Mouse (Mus musculus) hindlimb bud, embryonic 11.5 days (tissue): ENCODE results near the gene Gm10024.
"Not testable (repeated sequence)": the region's sequence is repeated elsewhere in the genome, so short reads cannot be mapped to it uniquely, and the experiment has no call there.

ENCODE experiments used
- DNase-seq: peaks from one replicate; pipeline ENCODE4 v3.0.0-alpha.2; 2012; ENCODE audit warnings: low read depth, low spot score; ENCODE audit errors: extremely low spot score

The Gm10024 gene

GRCm38 (mm10) chr10:77729241-77729640 is 18.0 kb downstream of the Gm10024 start:
- no peak for DNase-seq

DNA sequence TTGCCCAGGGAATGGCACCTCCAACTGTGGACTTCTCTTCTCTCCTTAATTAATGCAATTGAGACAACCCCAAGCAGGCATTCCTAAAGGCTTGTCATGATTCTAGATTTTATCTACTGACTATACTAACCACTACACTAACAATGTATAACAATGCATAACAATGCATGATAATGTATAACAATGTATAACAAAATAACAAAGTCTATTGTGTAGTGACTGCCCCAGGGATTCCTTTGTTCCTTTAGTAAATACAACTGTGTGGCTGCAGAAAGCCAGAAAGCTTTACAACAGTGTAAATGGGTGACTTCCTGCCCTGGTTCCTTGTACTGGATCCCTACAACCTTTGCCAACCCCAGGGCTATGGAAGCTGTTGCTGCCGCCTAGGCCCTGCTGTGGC is 24.7 kb downstream of the Gm10024 start:
- DNase-seq, result no peak

DNA sequence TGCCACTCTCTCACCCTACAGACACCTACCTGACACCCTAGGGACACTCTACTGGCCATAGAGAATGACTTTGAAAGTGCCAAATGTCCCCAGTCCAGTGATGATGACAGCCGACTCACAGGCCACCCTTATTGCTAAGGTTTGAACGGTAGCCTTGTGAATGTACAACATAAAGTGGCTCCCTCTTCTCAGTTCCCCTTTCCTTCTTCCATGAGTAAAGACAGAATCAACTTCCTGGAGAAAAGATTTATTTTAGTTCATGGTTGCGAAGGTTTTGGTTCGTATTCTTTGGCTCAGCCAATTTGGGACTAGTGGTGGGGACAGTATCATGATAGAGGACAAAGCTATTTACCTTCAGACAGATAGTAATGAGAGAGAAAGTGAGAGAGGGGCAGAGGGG is 27.7 kb downstream of the Gm10024 start:
- no peak for DNase-seq

GRCm38 (mm10) chr10:77741924-77742688 is 30.8 kb downstream of the Gm10024 start, which contains the start of gene Gm18596:
Gm18596 (minus strand) TSS chr10:77742638.
- not testable (repeated sequence) for DNase-seq

GRCm38 (mm10) chr10:77750686-77751085 is 39.4 kb downstream of the Gm10024 start:
- not testable (repeated sequence) for DNase-seq

GRCm38 (mm10) chr10:77751254-77751653 is 40.0 kb downstream of the Gm10024 start, which contains the start of gene Gm9736:
Gm9736 (minus strand) TSS chr10:77751354.
- not testable (repeated sequence) for DNase-seq

- not testable (repeated sequence) for DNase-seq
These were observed 41.1 kb downstream of the Gm10024 start for GRCm38 (mm10) chr10:77752312-77752711.

DNA sequence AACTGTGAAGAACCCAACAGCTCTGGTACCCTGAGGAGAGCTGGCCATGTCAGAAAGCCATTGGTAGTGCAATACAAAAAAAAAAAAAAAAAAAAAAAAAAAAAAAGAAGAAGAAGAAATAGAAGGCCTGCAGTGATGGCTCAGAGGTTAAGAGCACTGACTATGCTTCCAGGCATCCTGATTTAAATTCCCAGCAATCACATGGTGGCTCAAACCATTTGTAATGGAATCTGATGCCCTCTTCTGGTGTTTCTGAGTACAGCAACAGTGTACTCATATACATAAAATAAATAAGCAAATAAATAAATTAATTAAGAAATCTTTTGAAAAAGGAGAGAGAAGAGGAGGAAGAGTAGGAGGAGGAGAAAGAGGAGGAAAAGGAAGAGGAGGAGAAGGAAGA is 42.2 kb downstream of the Gm10024 start:
- DNase-seq, result no peak

DNA sequence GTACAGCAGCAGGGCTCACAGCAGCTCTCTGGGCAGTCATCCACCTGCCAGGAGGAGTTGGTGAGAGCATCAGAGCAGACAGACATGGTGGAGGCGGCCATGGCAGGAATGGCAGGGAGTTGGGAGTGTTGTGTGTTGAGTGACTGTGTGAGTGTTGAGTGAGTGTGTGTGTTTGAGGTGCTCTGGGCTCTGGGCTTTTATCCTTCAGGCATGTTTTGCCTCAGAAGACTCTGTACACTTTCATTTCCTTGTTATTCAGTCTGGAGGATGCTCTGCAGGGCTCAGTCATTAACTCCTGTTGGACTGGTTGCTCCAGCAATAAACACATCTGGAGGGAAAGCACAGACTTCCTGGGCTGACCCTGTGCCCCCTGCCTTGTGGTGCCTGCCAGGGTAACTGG is 48.3 kb downstream of the Gm10024 start, which contains the start of gene Gm3233:
Gene Gm3233, minus strand, starts transcription at position 101 of the 400 bp plus-strand sequence.
- DNase-seq, result not testable (repeated sequence)
